Mouse (Mus musculus) embryonic facial prominence, embryonic 10.5 days (tissue): Measurements from ENCODE around the gene Tmem150a. TPM values are rescaled to one million over a fixed set of nuclear protein-coding genes. Genes with fewer than 3 reads are reported as not detected.

Experiments
- DNase-seq: peaks from one replicate; pipeline ENCODE4 v3.0.0-alpha.2; 2017; ENCODE audit warnings: low spot score
- H3K27ac ChIP-seq: fragments of 300-500 bp; sonication (generic); replicated peaks from 2 replicates; pipeline ENCODE4 v1.5.1; 2016; ENCODE audit warnings: mild to moderate bottlenecking
- H3K27me3 ChIP-seq: fragments of 300-500 bp; sonication (generic); replicated peaks from 2 replicates; pipeline ENCODE4 v1.6.1; 2016; ENCODE audit warnings: low read depth, mild to moderate bottlenecking; ENCODE audit not compliant: poor library complexity, severe bottlenecking
- H3K36me3 ChIP-seq: fragments of 300-500 bp; sonication (generic); replicated peaks from 2 replicates; pipeline ENCODE4 v1.6.1; 2016; ENCODE audit warnings: mild to moderate bottlenecking, moderate library complexity
- H3K4me1 ChIP-seq: fragments of 300-500 bp; sonication (generic); 2 replicates; pipeline ENCODE4 v1.6.1; 2016
- H3K4me3 ChIP-seq: fragments of 300-500 bp; sonication (generic); 2 replicates; pipeline ENCODE4 v1.5.1; 2016; ENCODE audit warnings: mild to moderate bottlenecking, moderate library complexity
- H3K9me3 ChIP-seq: fragments of 300-500 bp; sonication (generic); 2 replicates; pipeline ENCODE4 v1.6.1; 2016; ENCODE audit warnings: mild to moderate bottlenecking
- WGBS: fragments of 180-500 bp; shearing (Covaris S2); methylation state at CpG from one replicate; pipeline ENCODE4 v1.1.7; 2016; 5-methylcytosine and 5-hydroxymethylcytosine counted together
- polyA plus RNA-seq: library from polyadenylated mRNA; unstranded; fragments of >200 nt; fragmentation: Nextera tagmentation; extraction: Ambion mirVana; gene quantifications from 2 replicates; pipeline ENCODE4 v1.2.1, GENCODE M21; 2016

Tmem150a gene
- polyA plus RNA-seq, 1 experiment from 2014 or later, result 6.3 TPM

DNA sequence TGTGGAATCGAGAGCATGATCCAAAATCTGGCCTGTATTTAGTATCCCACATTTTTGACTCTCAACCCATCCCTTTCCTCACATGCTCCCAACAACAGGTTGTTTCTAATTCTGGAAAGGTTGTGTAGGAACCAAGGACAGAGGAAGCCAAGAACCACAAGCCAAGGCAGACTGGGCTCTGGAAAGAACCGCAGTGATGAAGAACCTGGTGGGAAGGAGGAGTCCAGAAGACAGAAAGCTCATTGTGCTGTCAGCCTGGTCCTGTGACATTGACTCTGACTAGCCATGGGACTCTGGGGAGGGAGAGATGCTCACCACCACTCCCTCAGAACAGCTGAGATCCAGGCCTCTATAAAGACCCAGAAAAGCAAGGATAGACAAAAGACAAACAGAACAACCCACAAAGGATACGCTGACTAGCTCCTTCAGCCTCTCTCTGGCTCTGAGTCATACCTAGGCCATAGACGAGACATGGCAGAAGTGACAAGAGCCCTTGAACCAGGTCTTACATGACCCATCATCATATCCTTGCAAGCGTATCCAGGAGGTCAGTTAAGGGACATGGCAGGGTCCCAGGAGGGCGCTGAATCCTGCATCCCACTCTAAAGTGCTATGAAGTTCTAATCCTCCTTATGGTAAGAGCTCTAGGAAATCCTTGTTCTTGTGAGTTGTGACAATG, 28.0 kb downstream of the Tmem150a start:
- H3K9me3 ChIP-seq, result no peaks in the 10 kb centered on the region
- no peak for DNase-seq
- H3K4me1 ChIP-seq, result peaks cover 17% of the 10 kb centered on the region
- no peak overlapping the region for H3K27ac ChIP-seq
- WGBS, result 81% methylated on average over 6 of the region's 6 CpGs
- peaks cover 25% of the 10 kb centered on the region for H3K27me3 ChIP-seq
- H3K36me3 ChIP-seq, result peaks cover 17% of the 10 kb centered on the region
- no peak overlapping the region for H3K4me3 ChIP-seq

DNA sequence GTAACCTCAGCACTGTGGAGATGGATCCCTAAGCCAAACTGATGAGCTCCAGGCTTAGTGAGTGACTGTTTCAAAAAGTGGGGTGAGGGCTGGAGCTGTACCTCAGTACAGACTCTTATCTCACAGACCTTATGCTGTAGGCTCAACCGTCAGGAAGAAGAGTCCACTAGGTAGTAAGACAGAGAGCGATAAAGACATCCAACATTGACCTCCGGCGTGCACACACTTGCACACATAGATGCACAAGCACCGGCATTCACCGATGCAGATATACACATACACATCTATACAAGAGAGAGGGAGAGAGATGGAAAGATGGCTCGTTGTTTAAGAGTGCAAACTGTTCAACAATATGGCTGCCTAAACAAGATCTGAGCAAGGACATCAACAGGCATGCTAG, 28.7 kb downstream of the Tmem150a start:
- H3K4me3 ChIP-seq, result no peak overlapping the region
- no peaks in the 10 kb centered on the region for H3K9me3 ChIP-seq
- WGBS, result 95% methylated on average over 7 of the region's 7 CpGs
- H3K27ac ChIP-seq, result no peak overlapping the region
- no peak for DNase-seq
- peaks cover 19% of the 10 kb centered on the region for H3K27me3 ChIP-seq
- peaks cover 17% of the 10 kb centered on the region for H3K36me3 ChIP-seq
- H3K4me1 ChIP-seq, result peaks cover 24% of the 10 kb centered on the region

- WGBS, result 91% methylated on average over 4 of the region's 4 CpGs
- H3K4me3 ChIP-seq, result no peak overlapping the region
- peaks cover 17% of the 10 kb centered on the region for H3K36me3 ChIP-seq
- H3K4me1 ChIP-seq, result peaks cover 30% of the 10 kb centered on the region
- no peak for DNase-seq
- H3K27me3 ChIP-seq, result peaks cover 6% of the 10 kb centered on the region
- no peaks in the 10 kb centered on the region for H3K9me3 ChIP-seq
- no peak overlapping the region for H3K27ac ChIP-seq
Measured at GRCm38 (mm10) chr6:72385258-72385657, 30.0 kb downstream of the Tmem150a start.

DNA sequence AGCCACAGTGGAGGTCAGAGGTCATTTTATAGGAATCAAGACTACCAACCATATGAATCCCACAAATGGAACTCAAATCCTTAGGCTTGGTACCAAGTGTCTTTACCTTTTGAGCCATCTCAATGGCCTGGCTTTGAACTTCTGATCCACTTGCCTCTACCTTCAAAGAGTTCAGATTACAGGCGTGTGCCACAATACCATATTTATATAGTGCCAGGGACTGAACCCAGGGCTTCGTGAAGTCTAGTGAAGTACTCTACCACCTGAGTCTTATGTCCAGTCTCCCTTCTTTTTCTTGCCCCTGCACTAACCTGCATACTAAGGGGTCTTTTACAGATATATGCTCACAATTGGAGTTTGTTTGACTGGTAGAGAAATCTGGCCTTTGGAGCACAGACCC, 31.3 kb downstream of the Tmem150a start:
- 92% methylated on average over 2 of the region's 2 CpGs for WGBS
- H3K27ac ChIP-seq, result no peak overlapping the region

DNA sequence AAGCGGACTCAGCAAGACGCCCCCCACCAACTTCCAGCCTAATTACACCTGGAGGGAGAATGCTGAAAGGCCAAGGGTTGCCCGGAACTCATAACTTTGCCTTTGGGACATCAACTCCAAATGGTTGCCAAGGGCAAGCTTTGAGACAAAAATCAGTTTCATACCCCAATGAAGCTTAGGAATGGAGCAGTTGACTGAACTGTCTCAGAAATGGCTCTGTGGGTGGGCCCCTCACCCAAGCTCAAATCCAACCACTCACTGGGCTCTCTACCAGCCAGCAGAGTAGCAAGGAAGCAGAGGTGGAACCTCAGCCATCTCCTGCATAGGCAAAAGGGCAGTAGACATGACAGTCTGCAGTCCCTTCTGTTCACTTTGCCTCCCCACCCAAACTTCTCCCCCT, 32.6 kb downstream of the Tmem150a start:
- H3K9me3 ChIP-seq, result no peaks in the 10 kb centered on the region
- DNase-seq, result no peak
- 0 out of 2 replicates have a peak, but pooled peaks cover 3% of the 10 kb centered on the region for H3K27me3 ChIP-seq
- 78% methylated on average over 3 of the region's 3 CpGs for WGBS
- no peak overlapping the region for H3K27ac ChIP-seq
- no peak overlapping the region for H3K4me3 ChIP-seq
- peaks cover 17% of the 10 kb centered on the region for H3K36me3 ChIP-seq
- peaks cover 39% of the 10 kb centered on the region for H3K4me1 ChIP-seq

More for the DNA sequence above, 31.3 kb downstream of the Tmem150a start:
- Histone ChIP-seq H3K9me3 (no peaks in the 10 kb centered on the region), H3K36me3 (peaks cover 17% of the 10 kb centered on the region), H3K27me3 (peaks cover 3% of the 10 kb centered on the region; the same call in 1 of the 2 replicates), H3K4me1 (peaks cover 39% of the 10 kb centered on the region), H3K4me3 (no peak overlapping the region)
- DNase-seq, result no peak

DNA sequence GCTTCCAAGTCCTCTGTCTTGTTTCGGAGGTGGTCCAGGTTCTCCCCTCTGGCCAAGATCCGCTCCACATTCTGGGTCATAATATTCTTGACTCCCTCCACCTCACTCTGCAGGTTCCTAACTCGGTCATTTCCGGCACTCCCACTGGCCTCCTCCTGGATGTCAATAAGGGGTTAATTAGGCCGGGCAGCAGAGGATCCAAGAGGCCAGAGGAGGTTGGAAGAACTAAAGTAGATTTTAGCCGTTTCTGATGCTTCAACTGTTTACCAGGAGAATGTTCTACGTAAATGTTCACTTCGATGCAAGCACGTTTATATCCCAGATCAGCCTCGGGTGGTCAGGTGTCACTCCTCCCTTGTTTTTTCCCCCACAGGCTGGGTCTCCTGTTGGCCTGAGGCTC, 33.0 kb downstream of the Tmem150a start:
- H3K4me1 ChIP-seq, result peaks cover 43% of the 10 kb centered on the region
- H3K27me3 ChIP-seq, result 0 out of 2 replicates have a peak, but pooled peaks cover 3% of the 10 kb centered on the region
- H3K27ac ChIP-seq, result no peak overlapping the region
- H3K9me3 ChIP-seq, result no peaks in the 10 kb centered on the region
- 67% methylated on average over 10 of the region's 10 CpGs for WGBS
- no peak overlapping the region for H3K4me3 ChIP-seq
- peaks cover 17% of the 10 kb centered on the region for H3K36me3 ChIP-seq
- DNase-seq, result no peak

DNA sequence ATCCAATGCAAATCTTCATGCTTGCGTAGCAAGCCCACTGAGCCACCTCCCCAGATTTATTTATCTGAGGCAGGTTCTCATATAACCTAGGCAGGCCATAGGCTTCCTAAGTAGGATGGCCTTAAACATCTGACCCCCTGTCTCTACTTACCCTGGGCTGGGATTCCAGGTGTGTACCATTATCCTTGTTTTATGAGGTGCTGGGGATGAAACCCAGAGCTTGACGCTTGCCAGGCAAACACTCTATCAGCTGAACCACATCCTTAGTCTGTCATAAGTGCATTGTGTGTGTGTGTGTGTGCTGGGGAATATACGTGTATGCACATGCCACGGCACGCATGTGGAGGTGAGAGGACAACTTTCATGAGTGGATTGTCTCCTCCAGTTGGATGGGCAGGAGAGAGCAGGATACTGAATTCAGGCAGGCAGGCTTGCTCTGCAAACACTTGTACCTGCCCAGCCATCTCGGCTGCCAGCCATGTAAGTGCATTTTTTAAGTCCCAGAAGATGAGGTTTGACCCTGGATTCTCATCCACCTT, 33.6 kb downstream of the Tmem150a start:
- no peak overlapping the region for H3K27ac ChIP-seq
- WGBS, result 84% methylated on average over 6 of the region's 6 CpGs
- no peak for DNase-seq
- H3K27me3 ChIP-seq, result 0 out of 2 replicates have a peak, but pooled peaks cover 3% of the 10 kb centered on the region
- 0 out of 2 replicates have a peak overlapping the region, but pooled peaks have one; percentile 64 for H3K4me3 ChIP-seq
- peaks cover 46% of the 10 kb centered on the region for H3K4me1 ChIP-seq
- no peaks in the 10 kb centered on the region for H3K9me3 ChIP-seq
- H3K36me3 ChIP-seq, result peaks cover 17% of the 10 kb centered on the region

DNA sequence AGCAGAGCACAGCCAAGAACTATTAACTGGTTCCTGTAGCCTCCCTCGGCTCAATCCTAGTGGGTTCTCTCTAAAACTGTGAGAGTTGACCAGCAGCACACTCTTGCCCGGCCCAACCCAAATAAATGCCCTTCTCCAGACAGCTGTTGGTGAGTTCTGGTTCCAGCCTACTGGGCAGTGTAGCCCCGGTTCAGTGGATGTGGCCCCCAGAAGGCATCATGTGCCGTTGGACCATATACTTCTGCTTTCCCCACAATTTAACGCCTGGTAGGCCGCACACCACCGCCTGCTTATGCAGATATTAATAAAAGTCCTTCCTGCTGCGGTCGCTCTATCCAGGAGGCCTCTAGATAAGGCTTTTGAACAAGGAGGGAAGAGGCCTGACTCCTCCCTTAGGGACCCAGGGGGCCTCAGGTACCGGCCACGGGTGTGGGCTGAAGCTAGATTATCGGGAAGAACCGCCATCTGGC, 34.3 kb downstream of the Tmem150a start:
- no peaks in the 10 kb centered on the region for H3K9me3 ChIP-seq
- peak; percentile 37 for DNase-seq
- H3K4me1 ChIP-seq, result peaks cover 48% of the 10 kb centered on the region
- H3K36me3 ChIP-seq, result peaks cover 17% of the 10 kb centered on the region
- 28% methylated on average over 13 of the region's 13 CpGs for WGBS
- H3K4me3 ChIP-seq, result peak overlapping the region; percentile 64
- 0 out of 2 replicates have a peak, but pooled peaks cover 3% of the 10 kb centered on the region for H3K27me3 ChIP-seq
- H3K27ac ChIP-seq, result peak overlapping the region; percentile 91

GRCm38 (mm10) chr6:72389941-72390771, 34.9 kb downstream of the Tmem150a start, which contains the start of gene Vamp8:
Vamp8 (minus strand) TSS chr6:72390703.
- 1% methylated on average over 33 of the region's 33 CpGs for WGBS
- peaks cover 48% of the 10 kb centered on the region for H3K4me1 ChIP-seq
- no peaks in the 10 kb centered on the region for H3K9me3 ChIP-seq
- H3K36me3 ChIP-seq, result peaks cover 11% of the 10 kb centered on the region
- DNase-seq, result peak; percentile 73
- peak within 1 kb of the TSS; percentile 91 for H3K27ac ChIP-seq
- peak within 1 kb of the TSS; percentile 64 for H3K4me3 ChIP-seq
- 0 out of 2 replicates have a peak, but pooled peaks cover 3% of the 10 kb centered on the region for H3K27me3 ChIP-seq

DNA sequence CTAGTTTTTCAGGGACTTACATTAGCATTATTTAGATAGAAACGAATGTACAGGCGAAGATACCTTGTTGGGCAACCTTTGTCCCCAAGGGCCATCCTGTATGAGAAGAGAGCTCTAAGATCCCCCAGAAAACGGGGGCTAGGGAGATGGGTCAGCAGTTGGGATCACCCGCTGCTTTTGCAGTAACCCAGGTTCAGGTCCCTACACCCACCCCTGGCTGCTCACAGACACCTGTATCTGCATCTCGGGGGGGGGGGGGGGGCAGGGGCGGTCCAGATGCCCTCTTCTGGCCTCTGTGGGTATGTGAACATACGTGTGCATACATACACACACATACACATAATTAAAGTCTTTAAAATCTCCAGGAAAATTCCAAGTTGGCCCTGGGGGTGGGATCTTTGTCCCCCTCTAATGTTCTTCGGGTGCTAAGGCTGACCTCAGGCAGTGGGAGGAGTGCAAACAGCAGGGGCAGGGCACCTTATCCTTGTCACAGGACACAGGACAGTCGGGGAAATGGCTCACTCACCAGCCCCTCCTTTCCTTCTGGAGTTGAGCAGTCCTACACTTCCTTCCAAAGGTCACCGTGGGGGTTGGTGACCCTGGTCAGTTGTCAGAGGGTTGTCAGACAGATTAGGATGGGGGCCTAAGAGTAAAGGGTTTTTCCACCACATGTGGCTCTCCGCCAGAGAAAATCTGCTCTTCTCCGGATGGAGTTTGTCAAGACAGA, 35.7 kb downstream of the Tmem150a start:
- DNase-seq, result peak; percentile 51
- peak overlapping the region; percentile 91 for H3K27ac ChIP-seq
- H3K27me3 ChIP-seq, result 0 out of 2 replicates have a peak, but pooled peaks cover 3% of the 10 kb centered on the region
- H3K4me1 ChIP-seq, result peaks cover 48% of the 10 kb centered on the region
- peak overlapping the region; percentile 64 for H3K4me3 ChIP-seq
- peaks cover 5% of the 10 kb centered on the region; the same call in 1 of the 2 replicates for H3K36me3 ChIP-seq
- no peaks in the 10 kb centered on the region for H3K9me3 ChIP-seq
- 9% methylated on average over 12 of the region's 12 CpGs for WGBS

GRCm38 (mm10) chr6:72392341-72392740, 37.1 kb downstream of the Tmem150a start:
- Histone ChIP-seq H3K36me3 (no peaks in the 10 kb centered on the region), H3K27ac (no peak overlapping the region), H3K27me3 (0 out of 2 replicates have a peak, but pooled peaks cover 3% of the 10 kb centered on the region), H3K4me1 (peaks cover 48% of the 10 kb centered on the region), H3K9me3 (no peaks in the 10 kb centered on the region), H3K4me3 (no peak overlapping the region)
- WGBS, result 86% methylated on average over 5 of the region's 5 CpGs
- no peak for DNase-seq

- Histone ChIP-seq H3K27ac (no peak overlapping the region), H3K4me3 (no peak overlapping the region), H3K27me3 (no peaks in the 10 kb centered on the region), H3K36me3 (no peaks in the 10 kb centered on the region), H3K9me3 (no peaks in the 10 kb centered on the region), H3K4me1 (peaks cover 9% of the 10 kb centered on the region; the same call in 1 of the 2 replicates)
- no peak for DNase-seq
- 82% methylated on average over 10 of the region's 10 CpGs for WGBS
Measured at GRCm38 (mm10) chr6:72396837-72397251, 41.6 kb downstream of the Tmem150a start.
